Mouse (Mus musculus) thymus, postnatal 4 days (tissue): ENCODE results near the gene Igtp.

Experiments
- DNase-seq: peaks from one replicate; pipeline ENCODE4 v3.0.0; 2021

The Igtp gene

DNA sequence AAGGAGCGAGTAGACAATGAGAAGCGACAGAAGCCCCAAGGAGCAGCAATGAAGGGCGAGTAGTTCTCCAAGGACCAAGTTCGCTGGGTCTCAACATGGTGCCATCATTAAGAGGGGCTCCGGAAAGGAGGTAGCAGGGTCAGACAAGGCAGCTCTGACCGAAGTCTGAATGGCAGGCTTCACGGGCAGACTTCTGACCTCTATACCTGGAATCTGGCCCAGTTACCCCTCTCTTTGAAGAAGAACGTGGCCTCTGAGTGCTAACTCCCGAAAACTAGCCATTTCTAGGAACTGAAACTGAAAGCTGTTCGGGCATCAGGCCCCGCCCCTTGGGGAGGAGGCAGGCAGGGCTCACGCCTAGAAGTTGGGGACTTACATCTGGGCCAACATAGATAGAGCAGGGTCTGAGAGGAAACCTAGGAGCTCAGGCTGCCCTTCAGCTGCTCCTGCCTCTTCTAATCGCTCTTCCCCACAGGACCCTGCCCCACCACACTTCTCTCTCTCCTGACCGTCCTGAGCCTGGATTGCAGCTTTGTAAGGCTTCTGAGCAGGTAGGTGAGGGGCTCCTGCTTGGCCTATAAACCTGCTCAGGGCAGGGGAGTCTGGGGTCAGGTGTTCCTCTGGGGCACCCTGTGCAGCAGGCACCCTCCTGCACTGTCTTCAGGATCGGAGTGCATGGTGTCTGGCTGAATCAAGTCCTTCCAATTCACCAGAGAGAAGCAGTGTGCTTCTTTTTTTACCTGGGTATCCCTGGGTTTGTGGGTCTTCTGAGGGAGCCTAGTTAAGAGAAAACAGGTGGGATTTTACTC lies at the start of gene Igtp, which contains the start of gene Irgm2:
Igtp (plus strand) TSS at position 328 of the 809 bp plus-strand sequence.
Irgm2 (plus strand) TSS at position 390 of the 809 bp plus-strand sequence.
- DNase-seq = peak; percentile 90

DNA sequence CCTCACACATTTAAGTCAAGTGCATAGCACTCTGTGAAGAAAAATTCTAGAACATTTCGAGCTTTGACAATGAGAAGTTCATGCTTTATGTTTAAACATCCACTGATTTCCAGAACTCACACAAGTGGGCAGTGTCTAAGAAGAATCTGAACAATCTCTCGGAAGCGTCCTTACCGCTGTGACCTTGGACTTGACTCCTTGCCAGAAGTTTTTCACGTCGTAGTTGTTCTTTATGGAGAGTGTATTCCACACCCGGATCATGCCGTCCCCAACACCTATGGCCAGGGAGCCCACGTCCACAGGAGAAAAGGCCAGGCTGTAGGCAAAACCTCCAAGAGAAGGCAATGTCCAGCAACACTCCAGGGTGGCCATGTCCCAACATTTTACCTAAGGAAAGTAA lies 43.9 kb upstream of the Igtp start:
- no peak for DNase-seq

DNA sequence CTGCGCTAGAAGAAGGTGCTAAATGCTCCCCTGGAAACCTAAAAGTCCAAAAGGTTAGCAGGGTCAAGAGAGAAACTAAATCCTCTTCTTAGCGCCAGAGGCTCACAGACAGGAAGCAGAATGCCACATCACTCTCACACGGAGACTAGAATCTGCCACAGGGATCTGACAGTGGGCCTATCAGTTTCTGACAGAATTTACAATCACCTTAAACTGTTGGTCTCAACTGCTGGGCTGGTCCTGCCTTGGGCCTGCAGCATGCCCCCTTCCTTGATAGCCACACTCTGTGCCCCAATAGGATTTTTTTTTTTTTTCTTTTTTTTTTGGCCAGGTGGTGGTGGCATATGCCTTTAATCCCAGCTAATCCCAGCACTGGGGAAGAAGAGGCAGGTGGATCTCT lies 42.5 kb upstream of the Igtp start:
- no peak for DNase-seq

DNA sequence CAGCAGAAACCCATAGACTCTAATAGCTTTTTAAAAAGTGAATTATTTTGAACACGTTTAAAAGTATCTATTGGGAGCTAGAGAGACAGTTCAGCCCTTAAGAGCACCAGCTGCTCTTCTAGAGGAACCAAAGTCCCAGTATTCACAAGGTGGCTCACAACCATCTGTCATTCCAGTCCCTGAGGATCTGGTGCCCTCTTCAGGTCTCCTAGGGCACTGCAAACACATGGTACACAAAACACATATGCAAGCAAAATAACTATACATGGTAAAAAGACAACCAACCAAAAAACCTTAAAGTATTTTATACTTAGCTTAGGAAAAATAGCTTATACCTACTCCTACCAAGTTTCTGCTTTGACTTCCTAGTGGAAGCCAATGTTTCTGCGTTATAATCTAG lies 34.3 kb upstream of the Igtp start:
- peak; percentile 58 for DNase-seq

DNA sequence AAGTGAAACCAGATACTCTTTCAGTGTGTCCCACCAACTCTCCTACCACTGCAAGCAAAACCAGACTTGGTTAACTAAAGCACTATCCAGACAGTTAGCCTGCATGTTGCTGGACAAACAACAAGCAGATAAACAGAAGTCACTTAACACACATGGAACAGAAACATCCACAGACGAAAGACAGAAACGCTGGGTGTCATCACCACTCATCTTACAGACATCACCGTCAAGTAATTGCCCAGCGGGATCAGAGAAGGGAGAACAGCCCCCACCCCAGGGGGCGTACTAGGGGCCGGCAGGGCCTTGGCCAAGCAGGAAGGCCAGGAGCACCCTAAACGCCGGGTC lies 31.6 kb upstream of the Igtp start:
- DNase-seq = no peak

DNA sequence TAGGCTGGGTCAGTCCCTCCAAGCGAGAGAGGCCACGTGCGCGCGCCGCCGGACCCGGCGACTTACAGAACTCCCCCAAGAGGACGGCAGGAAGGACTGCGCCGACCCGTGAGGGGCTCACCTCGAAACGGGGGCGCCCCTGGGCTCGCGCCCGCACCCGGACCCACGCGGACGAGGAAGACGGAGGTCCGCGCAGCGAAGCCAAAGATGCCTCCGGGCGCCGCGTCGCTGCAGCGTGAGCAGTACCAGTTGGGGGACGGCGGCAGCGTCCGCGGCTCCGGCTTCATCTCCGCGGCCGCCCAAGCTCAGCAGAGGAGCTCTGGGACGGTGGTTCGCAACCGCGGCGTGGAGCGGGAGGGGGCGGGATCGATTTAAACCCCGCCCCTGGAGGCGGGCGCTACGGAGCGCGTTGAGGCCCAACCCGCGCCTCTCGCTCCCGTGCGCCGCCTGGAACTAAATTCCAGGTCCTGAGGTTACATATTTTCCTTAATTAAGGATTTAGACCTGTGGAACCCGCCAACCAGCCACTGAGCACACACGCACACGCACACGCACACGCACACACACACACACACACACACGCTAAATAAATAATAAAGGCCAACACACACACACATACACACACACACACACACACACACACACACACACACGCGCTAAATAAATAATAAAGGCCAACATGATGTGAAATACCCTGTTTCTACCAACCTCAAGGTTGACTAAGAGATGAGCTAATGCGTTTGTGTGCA lies 31.0 kb upstream of the Igtp start, which contains the start of gene Gemin5:
Gemin5 (minus strand) TSS at position 373 of the 749 bp plus-strand sequence.
- DNase-seq = peak; percentile 93

DNA sequence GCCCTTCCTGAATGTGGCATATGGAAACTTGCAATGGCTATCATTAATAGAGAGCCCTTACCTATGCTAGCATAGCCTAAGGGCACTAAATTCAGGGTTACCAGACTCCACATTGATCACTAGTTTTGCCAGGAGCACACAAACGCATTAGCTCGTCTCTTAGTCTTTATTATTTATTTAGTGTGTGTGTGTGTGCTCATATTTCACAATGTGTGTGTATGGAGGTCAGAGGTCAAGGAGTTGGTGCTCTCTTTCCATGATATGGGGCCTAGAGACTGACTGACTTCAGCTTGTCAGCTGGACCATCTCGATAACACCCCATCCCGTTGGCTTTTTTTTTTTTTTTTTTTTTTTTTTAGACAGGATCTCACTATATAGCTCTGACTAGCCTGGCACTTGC lies 29.7 kb upstream of the Igtp start:
- DNase-seq = no peak

DNA sequence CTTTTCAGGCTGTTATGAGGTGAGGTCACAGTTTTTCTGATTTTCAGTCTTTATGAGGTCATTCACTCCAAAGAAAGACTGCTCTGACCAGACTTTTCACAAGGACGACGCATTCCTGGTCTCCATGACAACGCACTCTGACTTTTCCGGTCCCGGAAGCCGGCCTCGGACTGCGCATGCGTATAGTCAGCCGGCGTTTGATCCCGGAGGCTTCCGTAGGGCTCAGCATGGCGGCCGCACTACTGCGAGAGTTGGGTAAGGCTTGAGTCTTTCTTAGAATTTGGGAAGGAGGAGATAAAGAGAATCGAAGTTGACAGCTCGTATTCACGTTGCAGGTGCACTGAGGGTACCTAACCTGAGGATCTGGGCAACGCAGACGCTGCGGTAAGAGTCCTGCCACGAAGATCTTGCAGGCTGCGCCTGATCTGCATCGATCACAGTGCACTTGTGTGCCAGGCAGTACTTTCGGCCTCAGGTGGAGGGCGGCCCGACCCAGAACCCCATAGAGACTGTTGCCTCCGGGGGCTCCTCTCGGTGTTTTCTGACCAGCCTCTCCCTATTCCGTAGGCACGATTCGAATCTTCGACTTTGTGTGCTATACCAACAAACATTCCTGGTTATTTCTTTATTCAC lies 27.8 kb upstream of the Igtp start, which contains the start of gene Mrpl22:
Mrpl22 (plus strand) TSS at position 203 of the 633 bp plus-strand sequence.
- peak; percentile 98 for DNase-seq

DNA sequence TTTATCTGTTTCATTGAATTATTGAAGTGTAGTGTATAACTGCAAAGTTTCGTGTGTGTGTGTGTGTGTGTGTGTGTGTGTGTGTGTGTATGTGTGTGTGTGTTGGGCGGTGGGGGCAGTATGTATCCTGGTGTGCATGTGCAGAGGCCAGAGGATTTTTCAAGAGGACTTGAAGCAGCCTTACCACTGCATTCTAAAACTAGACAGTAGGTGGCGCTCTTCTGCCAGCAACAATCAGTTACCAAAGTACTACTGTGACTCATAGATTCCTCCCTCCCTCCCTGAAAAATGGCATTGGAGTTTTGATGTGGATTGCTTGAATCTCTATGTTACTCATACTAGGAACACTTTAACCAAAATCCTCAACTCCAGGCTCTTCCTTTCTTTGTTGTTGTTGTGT lies 19.8 kb upstream of the Igtp start:
- peak; percentile 78 for DNase-seq

DNA sequence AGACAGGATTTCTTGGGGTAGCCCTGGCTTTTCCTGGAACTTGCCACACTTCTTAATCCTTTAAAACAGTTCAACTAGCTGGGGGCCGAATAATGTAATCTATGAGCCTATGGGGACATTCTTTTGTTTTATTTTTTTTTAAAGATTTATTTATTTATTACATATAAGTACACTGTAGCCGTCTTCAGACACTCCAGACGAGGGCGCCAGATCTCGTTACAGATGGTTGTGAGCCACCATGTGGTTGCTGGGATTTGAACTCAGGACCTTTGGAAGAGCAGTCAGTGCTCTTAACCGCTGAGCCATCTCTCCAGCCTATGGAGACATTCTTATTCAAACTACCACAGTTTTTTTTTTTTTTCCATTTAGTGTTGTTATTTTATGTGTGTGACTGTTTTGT lies 19.4 kb upstream of the Igtp start:
- DNase-seq = peak; percentile 66

DNA sequence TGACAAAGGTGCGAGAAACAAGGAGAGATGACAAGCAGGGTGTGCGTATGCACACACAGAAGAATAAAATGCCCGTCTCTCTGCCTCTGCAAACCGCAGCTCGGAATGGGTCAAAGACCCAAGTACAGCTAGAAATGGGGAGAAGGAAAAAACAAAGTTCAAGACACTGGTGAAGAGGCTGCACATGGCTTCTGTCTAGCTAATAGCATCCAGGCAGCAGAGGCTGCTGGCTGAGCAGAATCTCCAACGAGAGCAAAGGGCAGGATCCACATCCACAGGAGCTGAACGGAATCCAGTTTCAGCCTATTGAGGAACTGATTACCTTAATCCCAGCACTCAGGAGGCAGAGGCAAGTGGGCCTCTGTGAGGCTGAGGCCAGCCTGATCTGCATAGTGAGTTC lies 18.6 kb upstream of the Igtp start:
- no peak for DNase-seq

DNA sequence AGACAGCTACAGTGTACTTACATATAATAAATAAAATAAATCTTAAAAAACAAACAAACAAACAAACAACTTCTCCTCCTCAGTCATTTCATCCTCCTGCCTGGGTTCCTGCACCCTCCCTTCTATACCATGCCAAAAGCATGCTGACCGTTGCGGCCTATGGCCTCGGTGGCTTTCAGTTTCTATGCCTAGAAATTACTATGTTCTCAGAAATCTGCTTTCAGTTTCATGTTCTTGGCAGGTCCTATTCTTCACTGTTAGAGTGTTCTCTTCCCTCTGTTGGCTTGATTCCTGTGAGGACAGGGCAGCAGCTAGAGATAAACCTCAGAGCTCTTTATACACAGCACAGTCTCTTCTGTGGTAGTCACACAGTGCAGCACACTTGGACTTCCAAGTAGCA lies 15.8 kb upstream of the Igtp start:
- DNase-seq = no peak

DNA sequence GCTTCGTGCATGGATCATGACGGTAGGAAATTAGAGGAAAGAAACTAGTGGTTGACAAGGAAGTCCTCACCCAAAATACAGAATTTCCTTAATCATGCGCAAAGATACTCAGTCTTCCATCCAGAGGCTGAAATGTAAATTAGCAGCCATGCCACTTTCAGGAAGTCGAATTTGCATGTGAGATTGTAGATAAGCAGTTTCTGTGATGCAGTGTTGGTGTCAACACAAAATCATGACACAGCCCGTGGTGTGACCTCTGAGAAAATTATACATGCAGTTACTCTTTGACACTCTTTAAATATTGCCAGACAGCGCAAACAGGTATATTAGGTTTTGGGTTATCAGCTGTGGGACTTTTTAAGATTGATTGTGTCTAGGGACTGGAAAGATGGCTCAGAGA lies 9.7 kb upstream of the Igtp start:
- DNase-seq = no peak

DNA sequence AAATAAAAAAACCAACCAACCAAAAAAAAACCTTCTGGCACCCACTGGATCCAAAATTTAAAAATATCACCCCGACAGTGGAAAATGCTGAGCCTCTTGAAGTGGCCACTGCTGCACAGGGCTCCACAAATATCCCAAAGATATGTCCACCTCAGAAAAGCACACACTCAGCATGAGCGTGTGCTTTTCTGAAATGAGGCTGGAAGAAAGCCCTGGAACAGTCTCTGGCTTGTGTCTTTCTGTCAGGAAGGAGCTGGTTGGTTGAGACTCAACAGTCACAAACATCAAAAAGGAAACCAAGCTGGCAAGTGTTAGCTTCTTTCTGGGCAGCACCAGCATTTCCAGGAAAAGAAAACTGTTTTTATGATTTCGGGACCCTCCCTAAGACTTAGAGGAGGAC lies 6.0 kb upstream of the Igtp start:
- no peak for DNase-seq

DNA sequence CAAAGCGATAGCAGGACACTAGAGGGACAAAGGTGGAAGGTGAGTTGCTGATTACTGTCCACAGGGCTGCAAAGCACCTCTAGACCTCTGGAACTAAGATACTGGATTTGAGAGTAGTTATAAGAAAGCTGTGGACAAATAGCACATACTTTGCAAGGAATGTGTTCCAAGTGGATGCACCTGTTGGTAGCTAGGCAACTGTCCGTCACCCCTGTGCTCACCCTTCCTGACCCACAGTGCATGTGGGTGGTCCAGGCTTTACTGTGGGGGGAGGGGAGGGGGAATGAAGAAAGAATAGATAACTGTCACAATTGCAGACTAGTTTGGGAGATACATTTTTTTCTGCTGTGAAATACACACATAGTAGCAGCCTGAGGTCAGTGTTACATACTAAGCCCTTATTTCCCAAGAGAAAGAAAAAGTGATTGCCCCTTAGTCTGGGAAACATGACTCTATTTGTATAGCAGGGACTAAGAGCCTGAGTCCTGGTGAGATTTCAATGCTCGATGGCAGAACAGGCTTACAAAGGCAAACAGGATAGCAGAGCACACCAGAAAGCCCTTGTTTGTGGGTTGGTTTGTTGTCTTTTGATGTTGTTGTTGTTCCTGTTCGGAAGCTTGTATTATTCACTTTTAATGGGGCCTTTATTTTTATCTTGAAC lies 5.4 kb upstream of the Igtp start:
- no peak for DNase-seq

DNA sequence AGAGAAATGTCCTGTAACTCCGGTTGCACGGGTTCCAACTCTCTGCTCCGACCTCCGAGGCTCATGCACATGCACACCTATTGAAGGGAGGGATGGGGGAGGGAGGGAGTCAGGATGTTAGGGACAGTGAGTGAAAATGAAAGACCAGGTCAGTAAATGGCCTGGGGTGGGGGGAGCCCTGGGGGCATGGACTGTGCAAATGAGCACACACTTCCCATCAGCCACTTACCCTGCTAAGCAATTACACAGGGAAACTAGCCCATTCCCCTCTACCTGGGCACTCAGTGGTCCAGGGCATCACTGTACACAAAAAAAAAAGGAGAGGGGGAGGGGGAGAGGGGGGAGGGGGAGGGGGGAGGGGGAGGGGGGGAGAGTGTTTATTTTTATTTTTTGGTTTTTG lies 693 bp upstream of the Igtp start:
- peak; percentile 27 for DNase-seq

DNA sequence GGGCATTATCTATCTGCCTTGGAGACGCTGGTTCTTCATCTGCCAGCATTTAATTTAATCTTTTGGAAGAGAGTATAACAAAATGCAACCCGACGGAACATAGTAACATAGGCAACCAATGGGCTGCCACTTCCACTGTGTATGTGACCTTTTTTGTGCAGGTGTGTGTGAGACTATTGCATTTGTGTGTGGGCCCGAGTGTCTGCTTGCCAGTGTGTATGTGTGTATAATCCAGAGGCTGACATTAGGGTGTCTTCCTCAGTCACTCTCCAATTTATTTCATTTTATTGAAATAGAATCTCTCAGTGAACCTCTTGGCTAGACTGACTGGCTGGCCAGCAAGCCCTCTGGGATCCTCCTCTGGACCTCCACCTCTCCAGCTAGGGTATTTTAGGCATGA lies 870 bp downstream of the Igtp start:
- peak; percentile 46 for DNase-seq

DNA sequence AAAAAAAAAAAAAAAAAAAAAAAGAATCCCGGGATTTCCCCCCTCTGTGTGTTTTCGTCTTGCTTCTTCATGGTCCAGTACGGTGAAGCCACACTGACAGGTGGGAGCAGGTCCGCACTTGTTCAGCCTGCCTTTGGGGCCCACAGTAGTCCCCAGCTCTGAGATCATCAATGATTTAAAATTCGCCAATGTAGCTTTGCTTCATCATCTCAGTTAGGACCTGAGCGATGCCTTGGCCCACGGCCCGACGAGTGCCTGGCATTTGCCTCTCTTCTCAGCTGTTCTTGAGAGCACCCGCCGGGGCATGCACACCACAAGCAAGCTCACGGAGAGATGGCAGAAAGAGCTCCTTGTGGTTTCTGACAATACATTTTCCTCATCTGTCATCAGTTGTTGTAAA lies 1.7 kb downstream of the Igtp start:
- DNase-seq = peak; percentile 72

DNA sequence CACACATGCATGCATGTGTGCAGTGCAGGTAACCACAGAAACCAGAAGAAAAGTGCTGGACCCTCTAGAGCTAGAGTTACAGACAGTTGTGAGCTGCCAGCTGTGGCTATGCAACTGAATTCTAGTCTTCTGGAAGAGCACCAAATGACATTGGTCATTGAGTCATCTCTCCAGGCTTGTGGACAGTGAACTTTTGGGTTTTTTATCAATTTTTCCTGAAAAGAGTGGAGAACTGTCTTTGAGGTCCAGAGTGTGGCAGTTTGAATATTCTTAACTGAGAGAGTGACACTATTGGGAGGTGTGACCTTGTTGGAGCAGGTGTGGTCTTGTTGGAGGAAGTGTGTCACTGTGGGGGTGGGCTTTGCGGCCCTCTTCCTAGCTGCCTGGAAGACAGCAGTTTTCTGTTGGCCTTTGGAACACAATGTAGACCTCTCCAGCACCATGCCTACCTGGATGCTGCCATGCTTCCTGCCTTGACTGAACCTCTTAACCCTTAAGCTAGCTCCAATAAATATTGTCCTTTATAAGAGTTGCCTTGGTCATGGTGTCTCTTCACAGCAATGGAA lies 11.0 kb downstream of the Igtp start:
- DNase-seq = peak; percentile 58

DNA sequence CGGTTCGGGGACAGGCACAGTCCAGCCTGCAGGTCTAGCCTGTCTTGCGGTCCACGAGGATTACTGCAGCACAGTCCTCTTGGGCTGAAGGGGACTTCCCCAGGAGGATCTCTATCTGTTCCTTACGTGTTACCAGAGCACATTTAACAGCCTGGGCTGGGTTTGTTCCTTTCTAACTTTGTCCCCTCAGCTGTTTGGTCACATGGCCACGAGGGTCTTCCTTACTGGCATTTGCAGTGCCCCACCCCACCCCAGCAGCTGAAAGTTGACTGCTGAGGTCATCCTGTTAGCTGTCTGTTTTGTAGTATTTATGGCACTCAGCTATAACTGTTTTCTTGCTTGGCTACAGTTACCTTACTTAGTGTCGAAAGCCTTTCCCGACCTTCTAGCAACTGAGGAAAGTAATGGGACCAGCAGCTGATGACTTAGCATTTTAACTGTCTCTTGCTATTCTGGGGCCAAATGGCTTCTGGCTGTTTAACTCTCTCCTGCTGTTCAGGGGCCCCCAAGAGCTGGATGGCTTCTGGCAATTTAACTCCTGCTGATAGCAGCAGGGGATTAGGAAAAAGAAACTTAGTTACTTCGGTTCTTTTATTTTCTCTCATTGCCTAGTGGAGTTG lies 11.8 kb downstream of the Igtp start:
- peak; percentile 50 for DNase-seq

DNA sequence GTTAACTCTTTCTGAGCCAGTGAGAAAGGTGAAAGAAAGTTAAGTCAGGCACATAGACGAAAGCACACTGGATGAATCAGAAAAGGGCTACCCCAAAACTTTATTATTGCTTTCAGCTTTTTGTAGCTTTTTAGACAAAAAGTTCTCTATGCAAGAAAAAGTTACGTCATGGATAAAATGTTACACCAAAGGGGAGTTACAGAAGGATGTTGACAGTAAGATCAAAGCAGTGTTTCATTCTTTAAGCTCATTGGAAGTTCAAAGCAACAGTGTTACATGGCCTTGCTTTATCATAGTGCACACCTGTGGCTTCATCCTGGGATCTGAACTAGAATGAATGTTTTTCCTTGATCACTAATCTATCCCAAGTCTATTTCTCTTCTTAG lies 12.3 kb downstream of the Igtp start:
- DNase-seq = no peak

DNA sequence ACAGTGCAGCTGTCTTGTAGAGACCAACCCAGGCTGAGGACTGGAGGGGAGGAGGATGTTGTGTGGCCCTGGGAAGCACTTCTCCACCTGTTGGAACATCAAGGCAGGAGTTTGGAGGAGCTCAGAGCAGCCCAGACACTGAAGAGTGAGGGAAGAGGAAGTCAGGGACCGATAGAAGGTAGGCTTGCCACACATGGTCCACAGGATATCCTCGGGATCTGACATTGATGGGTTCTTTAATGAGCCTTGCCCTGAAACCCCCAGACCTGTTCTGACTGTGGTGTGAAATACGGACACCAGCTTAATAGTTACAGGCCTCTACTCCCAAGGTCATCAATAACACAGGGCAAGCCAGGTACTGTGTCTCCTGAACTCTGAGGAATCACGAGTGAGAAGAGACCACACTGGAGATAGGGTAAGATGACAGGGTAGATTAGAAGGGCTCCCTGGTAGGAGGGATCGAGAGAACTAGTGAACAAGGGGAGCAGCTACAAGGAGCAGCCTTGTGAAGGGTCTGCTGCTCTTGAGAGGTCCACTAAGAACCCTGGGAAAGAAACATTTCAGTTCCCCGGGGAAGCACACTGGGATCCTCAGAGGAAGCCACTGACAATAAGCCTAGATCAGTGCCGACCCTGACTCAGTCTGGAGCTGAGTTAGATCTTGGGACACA lies 14.5 kb downstream of the Igtp start:
- DNase-seq = no peak
